Mouse (Mus musculus) MEL (cell line): ENCODE results near the gene Ptprn2. TPM values are rescaled to one million over a fixed set of nuclear protein-coding genes. Genes with fewer than 3 reads are reported as not detected.

Experiments
- DNase-seq: peaks from one replicate; pipeline ENCODE4 v3.0.0; 2011; ENCODE audit warnings: low read depth, low spot score
- H3K27ac ChIP-seq: 2 replicates; pipeline ENCODE4 v1.5.1; 2012; ENCODE audit warnings: low read depth, mild to moderate bottlenecking, control low read depth, low read length, moderate library complexity; ENCODE audit not compliant: control insufficient read depth
- H3K27me3 ChIP-seq, 2 experiments: fragments of 150-350 bp in 1 of 2; sonication (generic) in 1 of 2; 2 replicates each; pipeline ENCODE4 v1.6.1; 2012; ENCODE audit warnings: low read length in 2 of 2, mild to moderate bottlenecking in 2 of 2, improper control_type of control experiment in 1 of 2, moderate library complexity in 1 of 2; ENCODE audit not compliant: insufficient read depth in 2 of 2, control insufficient read depth in 1 of 2
- H3K36me3 ChIP-seq, 2 experiments: 2 replicates each; pipeline ENCODE4 v1.6.1; 2012 to 2014; ENCODE audit warnings: low read length in 2 of 2, improper control_type of control experiment in 1 of 2, inconsistent platforms in 1 of 2, mild to moderate bottlenecking in 1 of 2; ENCODE audit not compliant: insufficient read depth in 2 of 2, control insufficient read depth in 1 of 2
- H3K4me1 ChIP-seq, 2 experiments: fragments of 150-350 bp in 1 of 2; sonication (generic) in 1 of 2; 2 replicates each; pipeline ENCODE4 v1.6.1; 2012; ENCODE audit warnings: low read length in 2 of 2, improper control_type of control experiment in 1 of 2, mild to moderate bottlenecking in 1 of 2; ENCODE audit not compliant: insufficient read depth in 2 of 2, control insufficient read depth in 1 of 2
- H3K4me3 ChIP-seq, 2 experiments: fragments of 150-350 bp in 1 of 2; sonication (generic) in 1 of 2; 2 replicates each; pipeline ENCODE4 v1.5.1; 2012; ENCODE audit warnings: low read depth in 2 of 2, low read length in 2 of 2, mild to moderate bottlenecking in 2 of 2, moderate library complexity in 2 of 2, control low read depth in 1 of 2, improper control_type of control experiment in 1 of 2; ENCODE audit not compliant: control insufficient read depth in 1 of 2, insufficient read depth in 1 of 2
- H3K79me2 ChIP-seq: 2 replicates; pipeline ENCODE4 v1.6.1; 2012; ENCODE audit warnings: mild to moderate bottlenecking, low read length, moderate library complexity; ENCODE audit not compliant: control insufficient read depth, poor library complexity, insufficient read depth
- H3K9ac ChIP-seq: 2 replicates; pipeline ENCODE4 v1.6.1; 2012; ENCODE audit warnings: low read depth, mild to moderate bottlenecking, control low read depth, low read length, moderate library complexity; ENCODE audit not compliant: control insufficient read depth, poor library complexity, severe bottlenecking
- H3K9me3 ChIP-seq: fragments of 150-350 bp; sonication (generic); replicated peaks from 2 replicates; pipeline ENCODE4 v1.6.1; 2012; ENCODE audit warnings: mild to moderate bottlenecking, low read length, improper control_type of control experiment, moderate library complexity; ENCODE audit not compliant: insufficient read depth
- BHLHE40 ChIP-seq: IDR thresholded peaks from 2 replicates; pipeline ENCODE4 v1.6.1; 2012; ENCODE audit warnings: low read depth, mild to moderate bottlenecking, inconsistent platforms, low read length, improper control_type of control experiment, borderline replicate concordance
- CTCF ChIP-seq, 3 experiments: IDR thresholded peaks in 2 of 3; conservative IDR thresholded peaks in 1 of 3; 2 replicates each; pipeline ENCODE4 v1.5.1; 2011 to 2012; ENCODE audit warnings: low read length in 3 of 3, low read depth in 2 of 3, mild to moderate bottlenecking in 2 of 3, improper control_type of control experiment in 1 of 3, inconsistent platforms in 1 of 3, mixed read lengths in 1 of 3, moderate library complexity in 1 of 3; ENCODE audit not compliant: control insufficient read depth in 1 of 3, insufficient read depth in 1 of 3, poor library complexity in 1 of 3, severe bottlenecking in 1 of 3
- E2F4 ChIP-seq: IDR thresholded peaks from 2 replicates; pipeline ENCODE4 v1.6.1; 2011; ENCODE audit warnings: low read depth, low read length, improper control_type of control experiment, borderline replicate concordance
- ELF1 ChIP-seq: IDR thresholded peaks from 2 replicates; pipeline ENCODE4 v1.6.1; 2014; ENCODE audit warnings: low read depth, mild to moderate bottlenecking, inconsistent platforms, low read length, improper control_type of control experiment, moderate library complexity
- GATA1 ChIP-seq: IDR thresholded peaks from 2 replicates; pipeline ENCODE4 v1.6.1; 2011; ENCODE audit warnings: low read depth, low read length, improper control_type of control experiment
- JUND ChIP-seq: IDR thresholded peaks from 2 replicates; pipeline ENCODE4 v1.6.1; 2011; ENCODE audit warnings: low read depth, mild to moderate bottlenecking, improper control_type of control experiment, low read length
- KAT2A ChIP-seq: conservative IDR thresholded peaks from 2 replicates; pipeline ENCODE4 v1.6.1; 2012; ENCODE audit warnings: low read depth, low read length, improper control_type of control experiment, inconsistent platforms
- MAFK ChIP-seq: IDR thresholded peaks from 2 replicates; pipeline ENCODE4 v1.6.1; 2011; ENCODE audit warnings: low read depth, mild to moderate bottlenecking, low read length, improper control_type of control experiment, borderline replicate concordance
- MAX ChIP-seq: IDR thresholded peaks from 2 replicates; pipeline ENCODE4 v1.6.1; 2011; ENCODE audit warnings: low read length, improper control_type of control experiment
- MEF2A ChIP-seq: IDR thresholded peaks from 2 replicates; pipeline ENCODE4 v1.6.1; 2014; ENCODE audit warnings: low read depth, mild to moderate bottlenecking, inconsistent platforms, low read length, improper control_type of control experiment; ENCODE audit not compliant: poor library complexity, insufficient replicate concordance, severe bottlenecking; ENCODE audit errors: extremely low read depth
- MYB ChIP-seq: IDR thresholded peaks from 2 replicates; pipeline ENCODE4 v1.6.1; 2011; ENCODE audit warnings: mild to moderate bottlenecking, low read depth, low read length, improper control_type of control experiment
- MYC ChIP-seq: IDR thresholded peaks from 2 replicates; pipeline ENCODE4 v1.6.1; 2011; ENCODE audit warnings: low read depth, mild to moderate bottlenecking, low read length, improper control_type of control experiment, moderate library complexity
- POLR2A ChIP-seq, 2 experiments: IDR thresholded peaks; 2 replicates each; pipeline ENCODE4 v1.6.1; 2011 to 2012; ENCODE audit warnings: low read length in 2 of 2, mild to moderate bottlenecking in 2 of 2, control low read depth in 1 of 2, improper control_type of control experiment in 1 of 2, low read depth in 1 of 2, moderate library complexity in 1 of 2; ENCODE audit not compliant: control insufficient read depth in 1 of 2, insufficient read depth in 1 of 2, poor library complexity in 1 of 2
- POLR2AphosphoS2 ChIP-seq: IDR thresholded peaks from 2 replicates; pipeline ENCODE4 v1.6.1; 2011; ENCODE audit warnings: low read length, improper control_type of control experiment
- POLR2AphosphoS5 ChIP-seq: IDR thresholded peaks from 2 replicates; pipeline ENCODE4 v1.6.1; 2012; ENCODE audit warnings: low read depth, borderline replicate concordance, mild to moderate bottlenecking, inconsistent platforms, low read length, moderate library complexity, mixed read lengths
- RCOR1 ChIP-seq: IDR thresholded peaks from 2 replicates; pipeline ENCODE4 v1.6.1; 2012; ENCODE audit warnings: low read depth, mild to moderate bottlenecking, inconsistent platforms, low read length, improper control_type of control experiment
- TAL1 ChIP-seq: IDR thresholded peaks from 2 replicates; pipeline ENCODE4 v1.6.1; 2012; ENCODE audit warnings: mild to moderate bottlenecking, inconsistent platforms, low read length, moderate library complexity, mixed read lengths
- UBTF ChIP-seq: IDR thresholded peaks from 2 replicates; pipeline ENCODE4 v1.6.1; 2012; ENCODE audit warnings: low read depth, mild to moderate bottlenecking, inconsistent platforms, low read length, improper control_type of control experiment, moderate library complexity, borderline replicate concordance; ENCODE audit not compliant: insufficient read depth
- USF2 ChIP-seq, 2 experiments: IDR thresholded peaks; 2 replicates each; pipeline ENCODE4 v1.6.1; 2011 to 2012; ENCODE audit warnings: improper control_type of control experiment in 2 of 2, low read length in 2 of 2, borderline replicate concordance in 1 of 2, inconsistent platforms in 1 of 2, low read depth in 1 of 2, mild to moderate bottlenecking in 1 of 2; ENCODE audit not compliant: insufficient read depth in 1 of 2
- ZC3H11A ChIP-seq: IDR thresholded peaks from 2 replicates; pipeline ENCODE4 v1.6.1; 2012; ENCODE audit warnings: low read depth, mild to moderate bottlenecking, inconsistent platforms, low read length, improper control_type of control experiment
- polyA plus RNA-seq, 2 experiments: library from polyadenylated mRNA; stranded (reverse) in 1 of 2; unstranded in 1 of 2; fragments of >175 nt in 1 of 2; fragments of >200 nt in 1 of 2; gene quantifications; 2 replicates each; pipeline versions ENCODE4 v1.2.1 to v1.2.4; 2012; ENCODE audit warnings: low replicate concordance in 2 of 2, low read depth in 1 of 2; ENCODE audit not compliant: insufficient read length in 2 of 2, insufficient read depth in 1 of 2, missing spikeins in 1 of 2
- total RNA-seq: library from RNA; depleted of rRNA; stranded (reverse); fragments of 300-350 nt; gene quantifications from 2 replicates; pipeline ENCODE4 v1.2.3, GENCODE M21; 2012

Ptprn2 gene
- total and polyA plus RNA-seq, 3 experiments = not detected

DNA sequence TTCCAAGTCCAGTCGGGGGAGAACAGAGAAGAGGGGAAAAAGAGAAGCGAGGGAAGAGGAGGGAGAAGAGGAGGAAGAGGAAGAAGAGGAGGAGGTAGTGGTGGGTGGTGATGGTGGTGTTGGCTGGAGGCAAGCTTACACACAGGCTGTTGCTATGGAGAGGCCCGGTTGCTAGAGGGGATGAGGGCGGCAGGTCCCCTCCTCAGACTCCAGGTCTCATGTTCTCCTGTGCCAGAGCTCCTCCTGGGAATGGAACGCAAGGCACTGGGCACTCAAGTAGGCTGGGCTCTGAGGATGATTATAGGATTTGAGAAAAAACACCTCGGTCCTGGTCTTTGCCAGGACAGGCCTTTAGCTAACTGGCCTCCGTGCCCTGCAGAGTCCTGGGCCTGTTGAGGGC lies 666.1 kb downstream of the Ptprn2 start:
- no peak for TF ChIP-seq RCOR1
- no peak for TF ChIP-seq MEF2A
- TF ChIP-seq ZC3H11A = no peak
- no peak for TF ChIP-seq GATA1
- TF ChIP-seq TAL1 = no peak
- TF ChIP-seq MYB = no peak
- no peak overlapping the region for H3K27ac ChIP-seq
- H3K36me3 ChIP-seq = no peaks in the 10 kb centered on the region
- no peaks in the 10 kb centered on the region for H3K27me3 ChIP-seq
- H3K9ac ChIP-seq = no peak overlapping the region
- H3K4me3 ChIP-seq = no peak overlapping the region
- H3K9me3 ChIP-seq = no peaks in the 10 kb centered on the region
- DNase-seq = no peak
- H3K4me1 ChIP-seq = no peaks in the 10 kb centered on the region
- H3K79me2 ChIP-seq = no peaks in the 10 kb centered on the region

DNA sequence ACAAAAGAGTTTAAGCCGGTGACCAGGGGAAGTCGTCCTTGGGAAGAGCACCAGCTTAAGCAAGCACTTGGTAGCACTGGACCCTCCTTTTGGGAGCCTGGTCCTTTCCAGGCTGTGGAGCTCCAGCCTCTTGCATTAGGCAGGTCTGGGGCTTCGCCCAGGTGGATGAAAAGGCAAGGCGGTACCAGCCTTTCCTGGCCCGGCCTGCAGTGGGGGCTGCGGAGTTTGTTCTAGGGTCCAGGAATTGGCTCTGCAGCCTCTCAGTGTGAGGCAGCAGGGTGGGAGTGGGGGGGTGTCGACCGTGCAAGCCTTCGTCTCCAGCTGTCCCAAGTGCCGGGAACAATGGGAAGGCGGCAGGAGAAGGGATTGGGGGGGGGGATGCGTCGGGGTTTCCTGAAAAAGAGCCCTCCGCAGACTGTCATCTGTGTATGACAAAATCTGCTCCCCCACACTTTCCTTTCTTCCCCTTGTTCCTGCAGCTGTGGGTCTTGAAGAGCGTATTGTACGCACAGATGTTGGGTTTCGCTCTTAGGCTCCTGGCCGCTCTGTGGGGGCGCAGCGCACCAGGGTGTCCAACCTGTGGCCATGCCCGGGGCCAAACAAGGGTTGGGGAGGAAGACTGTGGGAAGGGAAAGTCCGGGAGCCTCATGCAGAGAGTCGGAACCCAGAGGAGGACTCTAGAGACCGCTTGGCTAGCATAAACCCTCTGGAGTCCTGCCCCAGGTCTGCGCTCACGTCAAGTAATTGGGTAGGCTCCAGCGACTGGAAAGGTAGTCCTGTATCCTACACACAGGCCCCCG lies 667.0 kb downstream of the Ptprn2 start:
- H3K4me3 ChIP-seq = no peak overlapping the region
- H3K9me3 ChIP-seq = no peaks in the 10 kb centered on the region
- H3K36me3 ChIP-seq = no peaks in the 10 kb centered on the region
- no peak for TF ChIP-seq MAFK
- no peak for TF ChIP-seq BHLHE40
- TF ChIP-seq UBTF = no peak
- TF ChIP-seq USF2 (IDR thresholded peaks at IDR 0.05; ENCODE audit: borderline replicate concordance in 1 of 2, insufficient read depth in 1 of 2, low read depth in 1 of 2, low read length in 2 of 2) = no peak
- no peak for TF ChIP-seq KAT2A
- no peak for TF ChIP-seq MEF2A
- TF ChIP-seq POLR2A (IDR thresholded peaks at IDR 0.05; ENCODE audit: control insufficient read depth in 1 of 2, insufficient read depth in 1 of 2, low read depth in 1 of 2, low read length in 2 of 2, poor library complexity in 1 of 2) = no peak
- TF ChIP-seq MYB = no peak
- TF ChIP-seq JUND = no peak
- no peak for TF ChIP-seq CTCF (IDR thresholded peaks at IDR 0.05 in 2 of 3, conservative IDR thresholded peaks at IDR 0.05 in 1 of 3; ENCODE audit: control insufficient read depth in 1 of 3, insufficient read depth in 1 of 3, low read depth in 2 of 3, low read length in 3 of 3, poor library complexity in 1 of 3, severe bottlenecking in 1 of 3)
- no peak for TF ChIP-seq MYC
- no peak for TF ChIP-seq E2F4
- TF ChIP-seq ELF1 = no peak
- TF ChIP-seq MAX = no peak
- TF ChIP-seq POLR2AphosphoS5 = no peak
- no peak for TF ChIP-seq POLR2AphosphoS2
- no peak overlapping the region for H3K27ac ChIP-seq
- no peak overlapping the region for H3K9ac ChIP-seq
- DNase-seq = no peak
- H3K4me1 ChIP-seq = no peaks in the 10 kb centered on the region
- H3K79me2 ChIP-seq = no peaks in the 10 kb centered on the region
- H3K27me3 ChIP-seq = no peaks in the 10 kb centered on the region
